Mouse (Mus musculus) MEL (cell line): ENCODE data around the gene Grip2. TPM values are rescaled to one million over a fixed set of nuclear protein-coding genes. Genes with fewer than 3 reads are reported as not detected.

Experiments
- DNase-seq: peaks from one replicate; pipeline ENCODE4 v3.0.0; 2011; ENCODE audit warnings: low read depth, low spot score
- H3K27ac ChIP-seq: 2 replicates; pipeline ENCODE4 v1.5.1; 2012; ENCODE audit warnings: low read depth, mild to moderate bottlenecking, control low read depth, low read length, moderate library complexity; ENCODE audit not compliant: control insufficient read depth
- H3K27me3 ChIP-seq, 2 experiments: fragments of 150-350 bp in 1 of 2; sonication (generic) in 1 of 2; 2 replicates each; pipeline ENCODE4 v1.6.1; 2012; ENCODE audit warnings: low read length in 2 of 2, mild to moderate bottlenecking in 2 of 2, improper control_type of control experiment in 1 of 2, moderate library complexity in 1 of 2; ENCODE audit not compliant: insufficient read depth in 2 of 2, control insufficient read depth in 1 of 2
- H3K36me3 ChIP-seq, 2 experiments: 2 replicates each; pipeline ENCODE4 v1.6.1; 2012 to 2014; ENCODE audit warnings: low read length in 2 of 2, improper control_type of control experiment in 1 of 2, inconsistent platforms in 1 of 2, mild to moderate bottlenecking in 1 of 2; ENCODE audit not compliant: insufficient read depth in 2 of 2, control insufficient read depth in 1 of 2
- H3K4me1 ChIP-seq, 2 experiments: fragments of 150-350 bp in 1 of 2; sonication (generic) in 1 of 2; 2 replicates each; pipeline ENCODE4 v1.6.1; 2012; ENCODE audit warnings: low read length in 2 of 2, improper control_type of control experiment in 1 of 2, mild to moderate bottlenecking in 1 of 2; ENCODE audit not compliant: insufficient read depth in 2 of 2, control insufficient read depth in 1 of 2
- H3K4me3 ChIP-seq, 2 experiments: fragments of 150-350 bp in 1 of 2; sonication (generic) in 1 of 2; 2 replicates each; pipeline ENCODE4 v1.5.1; 2012; ENCODE audit warnings: low read depth in 2 of 2, low read length in 2 of 2, mild to moderate bottlenecking in 2 of 2, moderate library complexity in 2 of 2, control low read depth in 1 of 2, improper control_type of control experiment in 1 of 2; ENCODE audit not compliant: control insufficient read depth in 1 of 2, insufficient read depth in 1 of 2
- H3K79me2 ChIP-seq: 2 replicates; pipeline ENCODE4 v1.6.1; 2012; ENCODE audit warnings: mild to moderate bottlenecking, low read length, moderate library complexity; ENCODE audit not compliant: control insufficient read depth, poor library complexity, insufficient read depth
- H3K9ac ChIP-seq: 2 replicates; pipeline ENCODE4 v1.6.1; 2012; ENCODE audit warnings: low read depth, mild to moderate bottlenecking, control low read depth, low read length, moderate library complexity; ENCODE audit not compliant: control insufficient read depth, poor library complexity, severe bottlenecking
- H3K9me3 ChIP-seq: fragments of 150-350 bp; sonication (generic); replicated peaks from 2 replicates; pipeline ENCODE4 v1.6.1; 2012; ENCODE audit warnings: mild to moderate bottlenecking, low read length, improper control_type of control experiment, moderate library complexity; ENCODE audit not compliant: insufficient read depth
- BHLHE40 ChIP-seq: IDR thresholded peaks from 2 replicates; pipeline ENCODE4 v1.6.1; 2012; ENCODE audit warnings: low read depth, mild to moderate bottlenecking, inconsistent platforms, low read length, improper control_type of control experiment, borderline replicate concordance
- CTCF ChIP-seq, 3 experiments: IDR thresholded peaks in 2 of 3; conservative IDR thresholded peaks in 1 of 3; 2 replicates each; pipeline ENCODE4 v1.5.1; 2011 to 2012; ENCODE audit warnings: low read length in 3 of 3, low read depth in 2 of 3, mild to moderate bottlenecking in 2 of 3, improper control_type of control experiment in 1 of 3, inconsistent platforms in 1 of 3, mixed read lengths in 1 of 3, moderate library complexity in 1 of 3; ENCODE audit not compliant: control insufficient read depth in 1 of 3, insufficient read depth in 1 of 3, poor library complexity in 1 of 3, severe bottlenecking in 1 of 3
- ELF1 ChIP-seq: IDR thresholded peaks from 2 replicates; pipeline ENCODE4 v1.6.1; 2014; ENCODE audit warnings: low read depth, mild to moderate bottlenecking, inconsistent platforms, low read length, improper control_type of control experiment, moderate library complexity
- EP300 ChIP-seq, 2 experiments: IDR thresholded peaks; 2 replicates each; pipeline ENCODE4 v1.6.1; 2011; ENCODE audit warnings: improper control_type of control experiment in 2 of 2, low read length in 2 of 2, low read depth in 1 of 2, mild to moderate bottlenecking in 1 of 2
- ETS1 ChIP-seq: IDR thresholded peaks from 2 replicates; pipeline ENCODE4 v1.6.1; 2012; ENCODE audit warnings: low read depth, mild to moderate bottlenecking, inconsistent platforms, low read length, improper control_type of control experiment, moderate library complexity
- GABPA ChIP-seq: IDR thresholded peaks from 2 replicates; pipeline ENCODE4 v1.6.1; 2012; ENCODE audit warnings: low read depth, mild to moderate bottlenecking, inconsistent platforms, low read length, improper control_type of control experiment, moderate library complexity
- HCFC1 ChIP-seq: IDR thresholded peaks from 2 replicates; pipeline ENCODE4 v1.6.1; 2012; ENCODE audit warnings: low read depth, mild to moderate bottlenecking, inconsistent platforms, low read length, improper control_type of control experiment, moderate library complexity
- MAX ChIP-seq: IDR thresholded peaks from 2 replicates; pipeline ENCODE4 v1.6.1; 2011; ENCODE audit warnings: low read length, improper control_type of control experiment
- MAZ ChIP-seq: IDR thresholded peaks from 2 replicates; pipeline ENCODE4 v1.6.1; 2012; ENCODE audit warnings: low read depth, mild to moderate bottlenecking, inconsistent platforms, low read length, improper control_type of control experiment
- MEF2A ChIP-seq: IDR thresholded peaks from 2 replicates; pipeline ENCODE4 v1.6.1; 2014; ENCODE audit warnings: low read depth, mild to moderate bottlenecking, inconsistent platforms, low read length, improper control_type of control experiment; ENCODE audit not compliant: poor library complexity, insufficient replicate concordance, severe bottlenecking; ENCODE audit errors: extremely low read depth
- MXI1 ChIP-seq: IDR thresholded peaks from 2 replicates; pipeline ENCODE4 v1.6.1; 2011; ENCODE audit warnings: mild to moderate bottlenecking, low read depth, low read length, improper control_type of control experiment
- MYB ChIP-seq: IDR thresholded peaks from 2 replicates; pipeline ENCODE4 v1.6.1; 2011; ENCODE audit warnings: mild to moderate bottlenecking, low read depth, low read length, improper control_type of control experiment
- MYC ChIP-seq: IDR thresholded peaks from 2 replicates; pipeline ENCODE4 v1.6.1; 2011; ENCODE audit warnings: low read depth, mild to moderate bottlenecking, low read length, improper control_type of control experiment, moderate library complexity
- NELFE ChIP-seq: IDR thresholded peaks from 2 replicates; pipeline ENCODE4 v1.6.1; 2011; ENCODE audit warnings: low read depth, low read length, improper control_type of control experiment
- NRF1 ChIP-seq: IDR thresholded peaks from 2 replicates; pipeline ENCODE4 v1.6.1; 2014; ENCODE audit warnings: low read depth, mild to moderate bottlenecking, inconsistent platforms, low read length, improper control_type of control experiment, moderate library complexity; ENCODE audit not compliant: poor library complexity, insufficient read depth, severe bottlenecking
- RCOR1 ChIP-seq: IDR thresholded peaks from 2 replicates; pipeline ENCODE4 v1.6.1; 2012; ENCODE audit warnings: low read depth, mild to moderate bottlenecking, inconsistent platforms, low read length, improper control_type of control experiment
- SIN3A ChIP-seq: IDR thresholded peaks from 2 replicates; pipeline ENCODE4 v1.6.1; 2012; ENCODE audit warnings: low read length, improper control_type of control experiment, inconsistent platforms
- SMC3 ChIP-seq: IDR thresholded peaks from 2 replicates; pipeline ENCODE4 v1.6.1; 2011; ENCODE audit warnings: low read depth, low read length, improper control_type of control experiment
- TAL1 ChIP-seq: IDR thresholded peaks from 2 replicates; pipeline ENCODE4 v1.6.1; 2012; ENCODE audit warnings: mild to moderate bottlenecking, inconsistent platforms, low read length, moderate library complexity, mixed read lengths
- USF2 ChIP-seq, 2 experiments: IDR thresholded peaks; 2 replicates each; pipeline ENCODE4 v1.6.1; 2011 to 2012; ENCODE audit warnings: improper control_type of control experiment in 2 of 2, low read length in 2 of 2, borderline replicate concordance in 1 of 2, inconsistent platforms in 1 of 2, low read depth in 1 of 2, mild to moderate bottlenecking in 1 of 2; ENCODE audit not compliant: insufficient read depth in 1 of 2
- ZC3H11A ChIP-seq: IDR thresholded peaks from 2 replicates; pipeline ENCODE4 v1.6.1; 2012; ENCODE audit warnings: low read depth, mild to moderate bottlenecking, inconsistent platforms, low read length, improper control_type of control experiment
- ZKSCAN1 ChIP-seq: IDR thresholded peaks from 2 replicates; pipeline ENCODE4 v1.6.1; 2012; ENCODE audit warnings: low read depth, mild to moderate bottlenecking, inconsistent platforms, low read length, improper control_type of control experiment, moderate library complexity
- polyA plus RNA-seq, 2 experiments: library from polyadenylated mRNA; stranded (reverse) in 1 of 2; unstranded in 1 of 2; fragments of >175 nt in 1 of 2; fragments of >200 nt in 1 of 2; gene quantifications; 2 replicates each; pipeline versions ENCODE4 v1.2.1 to v1.2.4; 2012; ENCODE audit warnings: low replicate concordance in 2 of 2, low read depth in 1 of 2; ENCODE audit not compliant: insufficient read length in 2 of 2, insufficient read depth in 1 of 2, missing spikeins in 1 of 2
- total RNA-seq: library from RNA; depleted of rRNA; stranded (reverse); fragments of 300-350 nt; gene quantifications from 2 replicates; pipeline ENCODE4 v1.2.3, GENCODE M21; 2012

Gene Grip2
- total and polyA plus RNA-seq, 3 experiments = not detected

DNA sequence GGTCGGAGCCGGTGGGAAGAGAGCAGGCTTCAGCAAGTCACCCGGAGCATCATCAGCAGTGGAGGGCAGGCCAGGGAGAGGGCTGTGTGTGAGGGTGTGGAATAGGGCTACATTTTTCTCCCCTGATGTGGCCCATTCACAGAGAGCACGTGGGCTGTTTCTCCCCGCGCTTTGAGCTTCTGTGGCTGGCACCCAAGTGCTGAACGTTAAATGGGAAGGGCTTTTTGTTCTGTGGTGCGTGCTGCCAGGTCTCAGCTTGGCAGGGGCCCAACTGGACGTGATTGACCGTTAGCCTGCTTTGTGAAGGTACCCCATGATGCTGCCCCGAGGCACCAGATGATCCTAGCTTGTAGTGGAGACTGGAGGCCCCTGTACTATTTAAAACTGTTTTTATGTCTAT is 94.9 kb downstream of the Grip2 start:
- Histone ChIP-seq H3K27me3 (no peaks in the 10 kb centered on the region), H3K9me3 (no peaks in the 10 kb centered on the region), H3K27ac (no peak overlapping the region), H3K79me2 (no peaks in the 10 kb centered on the region), H3K4me3 (no peak overlapping the region), H3K9ac (no peak overlapping the region), H3K4me1 (no peaks in the 10 kb centered on the region), H3K36me3 (peaks cover 0 to 8% of the 10 kb centered on the region in 2 experiments; a peak in 2 of 4 replicates)
- TF ChIP-seq MEF2A (no peak), RCOR1 (no peak), MYC (no peak), MXI1 (no peak), GABPA (no peak), USF2 (IDR thresholded peaks at IDR 0.05; ENCODE audit: borderline replicate concordance in 1 of 2, insufficient read depth in 1 of 2, low read depth in 1 of 2, low read length in 2 of 2) (no peak), TAL1 (no peak), NRF1 (no peak), ZKSCAN1 (no peak), ZC3H11A (no peak), MAZ (no peak), ELF1 (no peak), NELFE (no peak), SIN3A (no peak), HCFC1 (no peak), SMC3 (no peak), MYB (no peak), CTCF (IDR thresholded peaks at IDR 0.05 in 2 of 3, conservative IDR thresholded peaks at IDR 0.05 in 1 of 3; ENCODE audit: control insufficient read depth in 1 of 3, insufficient read depth in 1 of 3, low read depth in 2 of 3, low read length in 3 of 3, poor library complexity in 1 of 3, severe bottlenecking in 1 of 3) (no peak), EP300 (IDR thresholded peaks at IDR 0.05; ENCODE audit: low read depth in 1 of 2, low read length in 2 of 2) (no peak)
- DNase-seq = no peak

DNA sequence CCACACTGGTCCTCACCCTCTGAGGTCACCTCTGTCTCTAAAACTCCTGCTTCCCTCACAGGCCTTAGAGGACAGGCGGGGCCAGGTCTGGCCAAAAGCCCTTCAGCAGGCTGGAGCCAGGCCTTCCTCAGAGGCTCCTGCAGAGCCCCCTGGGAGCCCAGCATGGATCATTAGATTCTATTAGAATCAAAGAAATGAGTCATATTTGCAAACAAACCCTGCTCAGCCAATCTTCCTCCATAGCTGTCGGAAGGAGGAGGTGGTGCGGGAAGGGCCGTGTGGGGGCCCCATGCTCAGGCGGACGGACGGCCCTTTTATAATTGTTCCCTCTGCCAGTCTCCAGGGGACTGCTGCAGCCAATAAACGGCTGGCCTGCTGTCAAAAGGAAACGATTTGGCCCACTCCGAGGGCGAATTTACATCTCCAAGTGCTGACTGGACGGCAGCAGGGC is 97.3 kb downstream of the Grip2 start:
- H3K4me3 ChIP-seq = no peak overlapping the region
- peaks cover 0 to 6% of the 10 kb centered on the region in 2 experiments; a peak in 2 of 4 replicates for H3K36me3 ChIP-seq
- H3K27ac ChIP-seq = no peak overlapping the region
- TF ChIP-seq MAX (no peak), BHLHE40 (no peak), EP300 (IDR thresholded peaks at IDR 0.05; ENCODE audit: low read depth in 1 of 2, low read length in 2 of 2) (no peak), ETS1 (no peak), ZKSCAN1 (no peak), MYB (no peak), NELFE (no peak), MAZ (no peak), ELF1 (no peak)
- H3K9me3 ChIP-seq = no peaks in the 10 kb centered on the region
- no peak overlapping the region for H3K9ac ChIP-seq
- H3K79me2 ChIP-seq = no peaks in the 10 kb centered on the region
- DNase-seq = no peak
- H3K4me1 ChIP-seq = no peaks in the 10 kb centered on the region
- H3K27me3 ChIP-seq = no peaks in the 10 kb centered on the region
